Mouse (Mus musculus) hindbrain, embryonic 14.5 days (tissue): ENCODE data around the gene Msrb1. TPM values are rescaled to one million over a fixed set of nuclear protein-coding genes. Genes with fewer than 3 reads are reported as not detected.

Experiments used
- ATAC-seq: fragments of 200-750 bp; cut with Nextera tagmentation; 2 replicates; pipeline ENCODE4 v1.8.0; 2017; ENCODE audit warnings: moderate number of reproducible peaks, mild to moderate bottlenecking, moderate TSS enrichment, moderate library complexity; ENCODE audit not compliant: low FRiP score
- DNase-seq: peaks from one replicate; pipeline ENCODE4 v3.0.0-alpha.2; 2015; ENCODE audit warnings: low spot score
- H3K27ac ChIP-seq: fragments of 300-500 bp; sonication (generic); 2 replicates; pipeline ENCODE4 v1.5.1; 2014; ENCODE audit warnings: mild to moderate bottlenecking, moderate library complexity
- H3K27me3 ChIP-seq: fragments of 300-500 bp; sonication (generic); 2 replicates; pipeline ENCODE4 v1.6.1; 2014; ENCODE audit warnings: mild to moderate bottlenecking, low read length, mixed read lengths; ENCODE audit not compliant: control insufficient read depth, insufficient read depth
- H3K36me3 ChIP-seq: fragments of 300-500 bp; sonication (generic); replicated peaks from 2 replicates; pipeline ENCODE4 v1.6.1; 2014; ENCODE audit not compliant: control insufficient read depth, insufficient read depth
- H3K4me1 ChIP-seq: fragments of 300-500 bp; sonication (generic); replicated peaks from 2 replicates; pipeline ENCODE4 v1.6.1; 2014; ENCODE audit warnings: antibody characterized with exemption, low read length, mixed read lengths; ENCODE audit not compliant: control insufficient read depth, insufficient read depth
- H3K4me2 ChIP-seq: fragments of 300-500 bp; sonication (generic); replicated peaks from 2 replicates; pipeline ENCODE4 v1.6.1; 2014; ENCODE audit warnings: mild to moderate bottlenecking, moderate library complexity
- H3K4me3 ChIP-seq: fragments of 300-500 bp; sonication (generic); replicated peaks from 2 replicates; pipeline ENCODE4 v1.5.1; 2014; ENCODE audit warnings: mild to moderate bottlenecking, low read length
- H3K9ac ChIP-seq: fragments of 300-500 bp; sonication (generic); 2 replicates; pipeline ENCODE4 v1.6.1; 2014
- H3K9me3 ChIP-seq: fragments of 300-500 bp; sonication (generic); 2 replicates; pipeline ENCODE4 v1.6.1; 2016; ENCODE audit warnings: low read length; ENCODE audit not compliant: control insufficient read depth
- WGBS: fragments of 180-500 bp; shearing (Covaris S2); extraction: QIAGEN DNeasy Blood & Tissue Kit; methylation state at CpG from one replicate; pipeline ENCODE4 v1.1.7; 2014; 5-methylcytosine and 5-hydroxymethylcytosine counted together
- polyA plus RNA-seq: library from polyadenylated mRNA; unstranded; fragments of >200 nt; fragmentation: Nextera tagmentation; extraction: Ambion mirVana; gene quantifications from 2 replicates; pipeline ENCODE4 v1.2.1, GENCODE M21; 2014

Msrb1 gene
- polyA plus RNA-seq, 1 experiment from 2014 or later: 22.4 TPM

DNA sequence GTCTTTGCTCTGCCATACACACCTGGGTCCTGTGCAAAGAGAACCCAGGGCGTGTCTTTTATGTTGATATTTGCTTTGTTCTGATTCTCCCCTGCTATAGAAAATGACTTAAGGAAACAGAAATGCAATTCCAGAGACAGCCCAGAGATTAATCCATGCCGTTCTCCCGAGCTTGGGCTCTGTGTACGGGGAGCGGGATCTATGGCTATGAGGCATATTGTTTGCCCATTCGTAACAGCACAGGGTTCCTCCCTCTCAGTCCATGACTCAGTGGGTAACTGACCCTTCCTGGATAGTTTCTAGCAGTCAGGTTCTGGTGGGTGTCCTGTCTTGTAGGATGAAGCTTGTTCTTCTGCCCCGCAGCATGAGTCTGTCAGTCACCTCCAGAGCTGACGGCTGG is 38.7 kb downstream of the Msrb1 start:
- Histone ChIP-seq H3K4me3 (no peak overlapping the region), H3K4me1 (no peaks in the 10 kb centered on the region), H3K9me3 (no peaks in the 10 kb centered on the region), H3K9ac (no peak overlapping the region), H3K4me2 (no peak overlapping the region), H3K27me3 (no peaks in the 10 kb centered on the region), H3K27ac (no peak overlapping the region), H3K36me3 (no peaks in the 10 kb centered on the region)
- DNase-seq (no peak), ATAC-seq (no peak)
- WGBS: 86% methylated on average over 8 of the region's 8 CpGs

DNA sequence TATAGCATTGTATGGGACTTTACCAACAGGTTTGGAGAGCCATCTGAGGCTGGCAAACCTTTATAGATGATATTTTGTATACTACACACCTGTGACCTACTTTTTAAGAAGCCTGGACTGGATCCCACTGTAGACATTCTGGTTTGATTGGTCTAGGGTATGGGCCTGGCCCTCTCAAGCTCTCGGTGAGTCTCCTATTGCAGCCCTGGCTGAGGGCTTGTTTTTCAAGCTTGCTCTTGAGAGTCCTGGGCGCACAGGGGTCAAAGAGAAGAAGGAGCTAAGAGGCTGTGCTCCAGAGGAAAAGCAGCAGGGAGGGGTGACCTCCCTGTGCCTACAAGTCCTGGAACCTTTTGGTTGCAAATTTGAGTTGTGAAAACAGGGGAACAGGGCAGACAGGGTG is 40.6 kb downstream of the Msrb1 start:
- WGBS: 78% methylated on average over 2 of the region's 2 CpGs
- no peaks in the 10 kb centered on the region for H3K4me1 ChIP-seq

DNA sequence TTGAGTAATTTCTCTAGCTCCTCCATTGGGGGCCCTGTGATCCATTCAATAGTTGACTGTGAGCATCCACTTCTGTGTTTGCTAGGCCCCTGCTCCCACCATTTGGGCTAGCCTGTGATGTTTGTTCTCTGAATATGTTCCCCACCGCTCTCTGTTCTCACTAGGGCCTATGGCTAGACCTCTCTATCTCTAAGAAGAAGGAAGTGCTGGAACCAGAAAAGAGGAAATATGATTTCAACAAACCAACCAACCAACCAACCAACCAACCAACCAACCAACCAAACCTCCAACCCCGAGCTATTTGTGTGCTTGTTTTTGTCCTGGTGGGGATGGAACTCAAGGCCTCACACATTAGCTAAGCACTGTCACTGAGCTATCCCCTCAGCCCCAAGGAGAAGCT is 44.4 kb downstream of the Msrb1 start:
- H3K4me2 ChIP-seq: no peak overlapping the region
- no peak for DNase-seq
- 88% methylated on average over 2 of the region's 2 CpGs for WGBS

More for the DNA sequence above, 40.6 kb downstream of the Msrb1 start:
- Histone ChIP-seq H3K9me3 (no peaks in the 10 kb centered on the region), H3K27ac (no peak overlapping the region), H3K4me2 (no peak overlapping the region), H3K27me3 (no peaks in the 10 kb centered on the region), H3K36me3 (no peaks in the 10 kb centered on the region), H3K4me3 (no peak overlapping the region), H3K9ac (no peak overlapping the region)
- DNase-seq (no peak), ATAC-seq (no peak)

DNA sequence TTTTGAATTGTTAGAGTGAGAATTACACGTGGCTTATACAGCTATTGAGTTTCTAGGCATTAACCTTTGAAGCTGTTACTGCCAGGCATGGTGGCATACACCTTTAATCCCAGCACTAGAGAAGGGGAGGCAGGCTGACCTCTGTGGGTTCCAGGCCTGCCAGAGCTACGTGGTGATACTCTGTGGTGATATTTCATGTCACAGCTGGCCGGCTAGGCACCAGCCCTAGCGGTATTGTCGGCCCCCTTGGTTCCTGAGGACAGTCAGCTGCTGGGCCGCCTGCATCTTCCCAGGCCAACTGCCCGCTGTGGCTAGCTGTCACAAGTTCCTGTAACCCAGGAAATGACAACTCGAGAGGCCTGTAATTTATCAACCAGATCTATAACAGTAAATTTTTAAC is 55.7 kb downstream of the Msrb1 start:
- Histone ChIP-seq H3K4me3 (no peak overlapping the region), H3K9me3 (no peaks in the 10 kb centered on the region), H3K4me1 (no peaks in the 10 kb centered on the region), H3K27ac (no peak overlapping the region), H3K27me3 (no peaks in the 10 kb centered on the region; the same call in 1 of the 2 replicates), H3K9ac (no peak overlapping the region), H3K4me2 (no peak overlapping the region), H3K36me3 (no peaks in the 10 kb centered on the region)
- WGBS: 76% methylated on average over 8 of the region's 8 CpGs
- DNase-seq (no peak), ATAC-seq (no peak)

More for the DNA sequence above, 44.4 kb downstream of the Msrb1 start:
- no peaks in the 10 kb centered on the region for H3K4me1 ChIP-seq
- no peak overlapping the region for H3K27ac ChIP-seq
- no peak for ATAC-seq
- H3K4me3 ChIP-seq: no peak overlapping the region
- no peak overlapping the region for H3K9ac ChIP-seq
- no peaks in the 10 kb centered on the region for H3K27me3 ChIP-seq
- no peaks in the 10 kb centered on the region for H3K36me3 ChIP-seq
- no peaks in the 10 kb centered on the region for H3K9me3 ChIP-seq

Other genes starting within 250 kb of the Msrb1 start
- gene Caskin1, start 248.0 kb upstream of the Msrb1 start, polyA plus RNA-seq: 45.7 and 46.8 TPM in 2 replicates
- 75.0 and 82.8 TPM in 2 replicates for gene Traf7, start 208.7 kb upstream of the Msrb1 start, polyA plus RNA-seq
- 4.2 and 5.6 TPM in 2 replicates for gene Rab26, start 202.4 kb upstream of the Msrb1 start, polyA plus RNA-seq
- gene Pkd1, start 186.8 kb upstream of the Msrb1 start, polyA plus RNA-seq: 28.4 and 30.4 TPM in 2 replicates
- 74.7 and 76.7 TPM in 2 replicates for gene Tsc2, start 104.0 kb upstream of the Msrb1 start, polyA plus RNA-seq
- gene Nthl1, start 104.0 kb upstream of the Msrb1 start, polyA plus RNA-seq: 7.8 and 8.2 TPM in 2 replicates
- gene Slc9a3r2, start 86.3 kb upstream of the Msrb1 start, polyA plus RNA-seq: 53.5 and 56.9 TPM in 2 replicates
- 0.83 TPM in 1 of 2 replicates, not detected in the other for gene Npw, start 78.2 kb upstream of the Msrb1 start, polyA plus RNA-seq
- gene Zfp598, start 67.0 kb upstream of the Msrb1 start, polyA plus RNA-seq: 22.8 and 25.6 TPM in 2 replicates
- 178 and 220 TPM in 2 replicates for gene Syngr3, start 46.7 kb upstream of the Msrb1 start, polyA plus RNA-seq
- gene Gfer, start 40.5 kb upstream of the Msrb1 start, polyA plus RNA-seq: 35.2 and 43.4 TPM in 2 replicates
- 1.9 and 2.4 TPM in 2 replicates for gene Noxo1, start 40.4 kb upstream of the Msrb1 start, polyA plus RNA-seq
- gene Tbl3, start 29.0 kb upstream of the Msrb1 start, polyA plus RNA-seq: 58.3 and 64.3 TPM in 2 replicates
- not detected in 2 replicates for gene Rnf151, start 18.6 kb upstream of the Msrb1 start, polyA plus RNA-seq
- gene Rps2, start 18.5 kb upstream of the Msrb1 start, polyA plus RNA-seq: 800 and 838 TPM in 2 replicates
- 308 and 347 TPM in 2 replicates for gene Ndufb10, start 12.2 kb upstream of the Msrb1 start, polyA plus RNA-seq
- gene Rpl3l, start 8.8 kb upstream of the Msrb1 start, polyA plus RNA-seq: 0.25 TPM in 1 of 2 replicates, not detected in the other
- 0.36 TPM in 1 of 2 replicates, not detected in the other for gene Hs3st6, start 16.3 kb downstream of the Msrb1 start, polyA plus RNA-seq
- gene Meiob, start 67.6 kb downstream of the Msrb1 start, polyA plus RNA-seq: not detected in 2 replicates
- 71.5 and 73.0 TPM in 2 replicates for gene Hagh, start 103.5 kb downstream of the Msrb1 start, polyA plus RNA-seq
- gene Fahd1, start 113.7 kb downstream of the Msrb1 start, polyA plus RNA-seq: 22.4 and 23.3 TPM in 2 replicates
- 0.09 TPM in 1 of 2 replicates, not detected in the other for gene Igfals, start 129.4 kb downstream of the Msrb1 start, polyA plus RNA-seq
- 67.4 and 72.8 TPM in 2 replicates for gene Nubp2, start 149.7 kb downstream of the Msrb1 start, polyA plus RNA-seq
- gene Spsb3, start 150.0 kb downstream of the Msrb1 start, polyA plus RNA-seq: 75.0 and 82.0 TPM in 2 replicates
- gene Eme2, start 158.4 kb downstream of the Msrb1 start, polyA plus RNA-seq: 22.7 and 23.7 TPM in 2 replicates
- gene Mrps34, start 158.5 kb downstream of the Msrb1 start, polyA plus RNA-seq: 72.9 and 82.6 TPM in 2 replicates
- 85.6 and 95.8 TPM in 2 replicates for gene Nme3, start 159.9 kb downstream of the Msrb1 start, polyA plus RNA-seq
- 86.0 and 90.1 TPM in 2 replicates for gene Mapk8ip3, start 200.3 kb downstream of the Msrb1 start, polyA plus RNA-seq
- 58.2 and 60.6 TPM in 2 replicates for gene Jpt2, start 224.0 kb downstream of the Msrb1 start, polyA plus RNA-seq